Mouse (Mus musculus) CH12.LX (cell line): ENCODE measurements around the gene Cfdp1. TPM values are rescaled to one million over a fixed set of nuclear protein-coding genes. Genes with fewer than 3 reads are reported as not detected.
A peak's percentile ranks its signal among the peaks of the same experiment; 100 is the strongest.

Experiments used
- DNase-seq: peaks from one replicate; pipeline ENCODE4 v3.0.0-alpha.2; 2013; ENCODE audit errors: extremely low read depth
- H3K27ac ChIP-seq: 2 replicates; pipeline ENCODE4 v1.5.1; 2012; ENCODE audit warnings: low read depth, mild to moderate bottlenecking, control low read depth, moderate library complexity; ENCODE audit not compliant: insufficient read depth
- H3K27me3 ChIP-seq: replicated peaks from 2 replicates; pipeline ENCODE3; 2012; ENCODE audit warnings: inconsistent platforms
- H3K36me3 ChIP-seq, 2 experiments: replicated peaks in 1 of 2; 2 replicates each; pipeline versions ENCODE3 to v1.6.1; 2012; ENCODE audit warnings: inconsistent platforms in 1 of 2, low read length in 1 of 2, mild to moderate bottlenecking in 1 of 2, mixed read lengths in 1 of 2, moderate library complexity in 1 of 2; ENCODE audit not compliant: control insufficient read depth in 1 of 2, insufficient read depth in 1 of 2
- H3K4me1 ChIP-seq, 2 experiments: 2 replicates each; pipeline ENCODE4 v1.6.1; 2012; ENCODE audit warnings: inconsistent platforms in 1 of 2, moderate library complexity in 1 of 2; ENCODE audit not compliant: insufficient read depth in 2 of 2, control insufficient read depth in 1 of 2
- H3K4me2 ChIP-seq: 2 replicates; pipeline ENCODE4 v1.6.1; 2012; ENCODE audit warnings: low read depth, mild to moderate bottlenecking, control low read depth; ENCODE audit not compliant: poor library complexity, insufficient read depth, severe bottlenecking
- H3K4me3 ChIP-seq, 3 experiments: fragments of 150-350 bp in 1 of 3; sonication (generic) in 1 of 3; replicated peaks in 1 of 3; 2 replicates each; pipeline versions ENCODE3 to v1.5.1; 2011 to 2012; ENCODE audit warnings: low read depth in 2 of 3, low read length in 2 of 3, mild to moderate bottlenecking in 2 of 3, moderate library complexity in 2 of 3, control low read depth in 1 of 3, improper control_type of control experiment in 1 of 3, inconsistent platforms in 1 of 3, mixed read lengths in 1 of 3; ENCODE audit not compliant: poor library complexity in 1 of 3
- H3K79me2 ChIP-seq: replicated peaks from 2 replicates; pipeline ENCODE4 v1.6.1; 2012; ENCODE audit warnings: mild to moderate bottlenecking, moderate library complexity; ENCODE audit not compliant: control insufficient read depth, poor library complexity, insufficient read depth, severe bottlenecking; ENCODE audit errors: extremely low read depth
- H3K9ac ChIP-seq: 2 replicates; pipeline ENCODE4 v1.6.1; 2012; ENCODE audit warnings: low read depth, mild to moderate bottlenecking, control low read depth, moderate library complexity; ENCODE audit not compliant: insufficient read depth
- H3K9me3 ChIP-seq: replicated peaks from 2 replicates; pipeline ENCODE3; 2012; ENCODE audit warnings: low read length, inconsistent platforms, mixed read lengths
- BHLHE40 ChIP-seq: IDR thresholded peaks from 2 replicates; pipeline ENCODE4 v1.6.1; 2011; ENCODE audit warnings: mild to moderate bottlenecking, low read depth, low read length, improper control_type of control experiment
- CHD1 ChIP-seq: IDR thresholded peaks from 2 replicates; pipeline ENCODE4 v1.6.1; 2012; ENCODE audit warnings: low read depth, low read length, improper control_type of control experiment, inconsistent platforms
- CHD2 ChIP-seq: IDR thresholded peaks from 2 replicates; pipeline ENCODE4 v1.6.1; 2011; ENCODE audit warnings: low read length, improper control_type of control experiment
- CTCF ChIP-seq, 2 experiments: IDR thresholded peaks in 1 of 2; conservative IDR thresholded peaks in 1 of 2; 2 replicates each; pipeline ENCODE4 v1.5.1; 2011 to 2012; ENCODE audit warnings: low read depth in 2 of 2, low read length in 2 of 2, improper control_type of control experiment in 1 of 2, inconsistent platforms in 1 of 2, mild to moderate bottlenecking in 1 of 2, moderate library complexity in 1 of 2
- E2F4 ChIP-seq: IDR thresholded peaks from 2 replicates; pipeline ENCODE4 v1.6.1; 2011; ENCODE audit warnings: low read depth, low read length, improper control_type of control experiment; ENCODE audit not compliant: insufficient replicate concordance
- ELF1 ChIP-seq: IDR thresholded peaks from 2 replicates; pipeline ENCODE4 v1.6.1; 2014; ENCODE audit warnings: low read depth, mild to moderate bottlenecking, inconsistent platforms, low read length, improper control_type of control experiment
- EP300 ChIP-seq: IDR thresholded peaks from 2 replicates; pipeline ENCODE4 v1.6.1; 2011; ENCODE audit warnings: low read length, improper control_type of control experiment
- ETS1 ChIP-seq: conservative IDR thresholded peaks from 2 replicates; pipeline ENCODE4 v1.6.1; 2012; ENCODE audit warnings: low read depth, mild to moderate bottlenecking, inconsistent platforms, low read length, improper control_type of control experiment, moderate library complexity
- GABPA ChIP-seq: IDR thresholded peaks from 2 replicates; pipeline ENCODE4 v1.6.1; 2012; ENCODE audit warnings: low read depth, low read length, improper control_type of control experiment, inconsistent platforms; ENCODE audit not compliant: insufficient replicate concordance
- HCFC1 ChIP-seq: IDR thresholded peaks from 2 replicates; pipeline ENCODE4 v1.6.1; 2012; ENCODE audit warnings: low read depth, mild to moderate bottlenecking, inconsistent platforms, low read length, improper control_type of control experiment
- IRF4 ChIP-seq: IDR thresholded peaks from 2 replicates; pipeline ENCODE4 v1.6.1; 2014; ENCODE audit warnings: low read depth, mild to moderate bottlenecking, inconsistent platforms, low read length, improper control_type of control experiment
- JUN ChIP-seq: IDR thresholded peaks from 2 replicates; pipeline ENCODE4 v1.6.1; 2011; ENCODE audit warnings: low read depth, mild to moderate bottlenecking, low read length, improper control_type of control experiment, moderate library complexity; ENCODE audit not compliant: insufficient read depth
- JUND ChIP-seq: conservative IDR thresholded peaks from 2 replicates; pipeline ENCODE4 v1.6.1; 2011; ENCODE audit warnings: low read depth, low read length, improper control_type of control experiment
- KAT2A ChIP-seq: IDR thresholded peaks from 2 replicates; pipeline ENCODE4 v1.6.1; 2012; ENCODE audit warnings: low read length, improper control_type of control experiment, inconsistent platforms; ENCODE audit not compliant: insufficient replicate concordance
- MAFK ChIP-seq: IDR thresholded peaks from 2 replicates; pipeline ENCODE4 v1.6.1; 2011; ENCODE audit warnings: low read length, improper control_type of control experiment; ENCODE audit not compliant: insufficient replicate concordance
- MAX ChIP-seq: IDR thresholded peaks from 2 replicates; pipeline ENCODE4 v1.6.1; 2011; ENCODE audit warnings: low read length, improper control_type of control experiment
- MAZ ChIP-seq: IDR thresholded peaks from 2 replicates; pipeline ENCODE4 v1.6.1; 2012; ENCODE audit warnings: low read depth, mild to moderate bottlenecking, inconsistent platforms, low read length, improper control_type of control experiment, moderate library complexity
- MEF2A ChIP-seq: IDR thresholded peaks from 2 replicates; pipeline ENCODE4 v1.6.1; 2014; ENCODE audit warnings: low read depth, mild to moderate bottlenecking, inconsistent platforms, low read length, improper control_type of control experiment, borderline replicate concordance
- MXI1 ChIP-seq: IDR thresholded peaks from 2 replicates; pipeline ENCODE4 v1.6.1; 2011; ENCODE audit warnings: mild to moderate bottlenecking, low read depth, low read length, improper control_type of control experiment
- MYC ChIP-seq: IDR thresholded peaks from 2 replicates; pipeline ENCODE4 v1.6.1; 2011; ENCODE audit warnings: low read depth, mild to moderate bottlenecking, improper control_type of control experiment, low read length
- NELFE ChIP-seq: IDR thresholded peaks from 2 replicates; pipeline ENCODE4 v1.6.1; 2011; ENCODE audit warnings: low read depth, low read length, improper control_type of control experiment
- NRF1 ChIP-seq: IDR thresholded peaks from 2 replicates; pipeline ENCODE4 v1.6.1; 2014; ENCODE audit warnings: low read depth, mild to moderate bottlenecking, inconsistent platforms, low read length, improper control_type of control experiment, moderate library complexity
- PAX5 ChIP-seq: IDR thresholded peaks from 2 replicates; pipeline ENCODE4 v1.6.1; 2012; ENCODE audit warnings: low read length, inconsistent platforms, mixed read lengths
- POLR2A ChIP-seq: IDR thresholded peaks from 2 replicates; pipeline ENCODE4 v1.6.1; 2011; ENCODE audit warnings: low read depth, mild to moderate bottlenecking, improper control_type of control experiment, low read length
- POLR2AphosphoS2 ChIP-seq: IDR thresholded peaks from 2 replicates; pipeline ENCODE4 v1.6.1; 2011; ENCODE audit warnings: low read depth, low read length, improper control_type of control experiment
- RAD21 ChIP-seq: IDR thresholded peaks from 2 replicates; pipeline ENCODE4 v1.6.1; 2011; ENCODE audit warnings: low read depth, mild to moderate bottlenecking, low read length, improper control_type of control experiment, moderate library complexity
- RCOR1 ChIP-seq: conservative IDR thresholded peaks from 2 replicates; pipeline ENCODE4 v1.6.1; 2012; ENCODE audit warnings: low read depth, mild to moderate bottlenecking, inconsistent platforms, low read length, improper control_type of control experiment
- SIN3A ChIP-seq: IDR thresholded peaks from 2 replicates; pipeline ENCODE4 v1.6.1; 2012; ENCODE audit warnings: low read length, improper control_type of control experiment, inconsistent platforms
- SMC3 ChIP-seq: IDR thresholded peaks from 2 replicates; pipeline ENCODE4 v1.6.1; 2011; ENCODE audit warnings: low read depth, low read length, improper control_type of control experiment
- TBP ChIP-seq: conservative IDR thresholded peaks from 2 replicates; pipeline ENCODE4 v1.6.1; 2011; ENCODE audit warnings: low read depth, low read length, improper control_type of control experiment
- TCF12 ChIP-seq: IDR thresholded peaks from 2 replicates; pipeline ENCODE4 v1.6.1; 2014; ENCODE audit warnings: low read depth, mild to moderate bottlenecking, inconsistent platforms, low read length, improper control_type of control experiment
- UBTF ChIP-seq: IDR thresholded peaks from 2 replicates; pipeline ENCODE4 v1.6.1; 2012; ENCODE audit warnings: low read depth, mild to moderate bottlenecking, inconsistent platforms, low read length, improper control_type of control experiment, moderate library complexity
- USF1 ChIP-seq: IDR thresholded peaks from 2 replicates; pipeline ENCODE4 v1.6.1; 2014; ENCODE audit warnings: low read depth, mild to moderate bottlenecking, inconsistent platforms, low read length, improper control_type of control experiment
- USF2 ChIP-seq: conservative IDR thresholded peaks from 2 replicates; pipeline ENCODE4 v1.6.1; 2011; ENCODE audit warnings: low read depth, low read length, improper control_type of control experiment
- ZC3H11A ChIP-seq: IDR thresholded peaks from 2 replicates; pipeline ENCODE4 v1.6.1; 2012; ENCODE audit warnings: low read depth, mild to moderate bottlenecking, inconsistent platforms, low read length, improper control_type of control experiment
- ZKSCAN1 ChIP-seq: IDR thresholded peaks from 2 replicates; pipeline ENCODE4 v1.6.1; 2012; ENCODE audit warnings: low read depth, inconsistent platforms, low read length, improper control_type of control experiment, borderline replicate concordance
- ZMIZ1 ChIP-seq: IDR thresholded peaks from 2 replicates; pipeline ENCODE4 v1.6.1; 2012; ENCODE audit warnings: low read depth, mild to moderate bottlenecking, inconsistent platforms, low read length, improper control_type of control experiment
- ZNF384 ChIP-seq: IDR thresholded peaks from 2 replicates; pipeline ENCODE4 v1.6.1; 2012; ENCODE audit warnings: low read depth, low read length, improper control_type of control experiment, inconsistent platforms
- dilution Hi-C: fragments of 300-500 bp; cut with MboI; formaldehyde crosslinking; loops from 2 replicates; pipeline ENCODE4 v1.14.3; 2020; ENCODE audit warnings: low sequenced_read_pairs; ENCODE audit not compliant: extremely low pct_unique_long_range_greater_than_20kb, extremely low pct_ligation_motif_present
- in situ Hi-C: fragments of 300-500 bp; cut with MboI; formaldehyde crosslinking; loops from 3 replicates; pipeline ENCODE4 v1.14.3; 2019; ENCODE audit warnings: low sequenced_read_pairs, low pct_ligation_motif_present, low pct_unique_long_range_greater_than_20kb, mixed read lengths
- polyA plus RNA-seq: library from polyadenylated mRNA; unstranded; fragments of >175 nt; gene quantifications from 2 replicates; pipeline ENCODE4 v1.2.1, GENCODE M21; 2012; ENCODE audit warnings: low read depth; ENCODE audit not compliant: insufficient read length
- total RNA-seq, 2 experiments: library from RNA; depleted of rRNA; stranded (reverse); fragments of 300-350 nt in 1 of 2; fragments of >200 nt in 1 of 2; gene quantifications; 2 replicates each; pipeline ENCODE4 v1.2.3; 2012 to 2014

Gene Cfdp1
- total RNA-seq (2012; rRNA removed) (113 and 131 TPM in 2 replicates), total RNA-seq (2014; rRNA removed) (169 and 199 TPM in 2 replicates), polyA plus RNA-seq (210 and 286 TPM in 2 replicates)

DNA sequence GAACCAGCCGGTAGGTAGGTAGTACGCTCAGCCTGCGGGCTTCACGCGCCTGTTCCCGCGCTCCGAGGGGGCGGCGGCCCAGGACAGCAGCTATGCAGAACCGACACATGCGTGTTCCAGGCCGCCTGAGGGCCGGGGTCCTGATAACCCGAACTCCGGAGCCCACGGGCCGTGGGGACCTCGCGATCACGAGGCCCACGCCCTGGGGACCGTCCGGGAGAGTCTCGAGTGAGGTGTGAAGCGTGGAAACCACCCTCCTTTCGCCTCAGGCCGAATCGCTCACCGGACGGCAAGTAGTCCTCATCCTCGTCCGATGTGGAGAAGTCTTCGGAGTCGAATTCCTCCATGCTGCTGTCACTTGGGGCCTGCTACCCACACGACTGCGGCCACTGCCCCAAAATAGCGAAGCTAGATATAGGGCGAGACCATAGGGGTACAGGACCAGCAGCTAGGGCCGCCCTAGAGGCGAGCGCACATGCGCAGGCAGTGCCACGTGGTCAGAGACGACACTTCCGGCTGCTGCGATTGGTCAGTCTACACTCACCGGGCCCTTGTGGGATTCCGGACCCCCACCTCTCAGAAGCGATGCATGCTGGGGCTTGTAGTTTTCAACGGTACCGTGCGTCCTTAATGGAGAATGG, at the start of gene Cfdp1:
Gene Cfdp1 (minus strand): TSS at position 431 of the 641 bp plus-strand sequence.
- Histone ChIP-seq H3K27me3 (no peaks in the 10 kb centered on the region), H3K4me3 (peak within 1 kb of the TSS; percentile 91 to 97 (median 94)), H3K79me2 (peaks cover 24% of the 10 kb centered on the region), H3K9me3 (no peaks in the 10 kb centered on the region), H3K27ac (no peak within 1 kb of the TSS)
- dilution Hi-C loops (no loop called here), in situ Hi-C loops (no loop called here)
- peak; percentile 97 for DNase-seq
- TF ChIP-seq ZKSCAN1 (no peak), JUN (no peak), ZNF384 (no peak), SIN3A (peak; percentile 75), MAFK (no peak), NRF1 (peak; percentile 95), POLR2AphosphoS2 (peak; percentile 59; the same call in 1 of the 2 replicates), MAX (peak; percentile 100), IRF4 (peak; percentile 71), POLR2A (peak; percentile 87), NELFE (peak; percentile 83), RCOR1 (no peak), MXI1 (peak; percentile 82), RAD21 (no peak), MEF2A (0 out of 2 replicates have a peak, but pooled peaks have one; percentile 42), TBP (peak; percentile 71), ZC3H11A (no peak), PAX5 (no peak), GABPA (peak; percentile 67; the same call in 1 of the 2 replicates), SMC3 (no peak), CTCF (conservative IDR thresholded peaks at IDR 0.05 in 1 of 2, IDR thresholded peaks at IDR 0.05 in 1 of 2; ENCODE audit: low read depth in 2 of 2, low read length in 2 of 2) (no peak), MYC (peak; percentile 91), USF1 (peak; percentile 97), MAZ (peak; percentile 100), KAT2A (peak; percentile 96; the same call in 1 of the 2 replicates), CHD1 (no peak), CHD2 (peak; percentile 63; the same call in 1 of the 2 replicates), UBTF (no peak), USF2 (peak; percentile 95), HCFC1 (peak; percentile 98), E2F4 (no peak), ETS1 (no peak), TCF12 (no peak; the same call in 1 of the 2 replicates), BHLHE40 (no peak), JUND (no peak), EP300 (no peak), ZMIZ1 (no peak), ELF1 (peak; percentile 89)
- TF ChIP-seq, all 38 proteins: peak for 19
- Histone ChIP-seq H3K4me1 (peaks cover 0 to 32% of the 10 kb centered on the region in 2 experiments; a peak in 3 of 4 replicates), H3K36me3 (peaks cover 0 to 28% of the 10 kb centered on the region in 2 experiments), H3K9ac (peak within 1 kb of the TSS; percentile 55), H3K4me2 (peak within 1 kb of the TSS; percentile 97)
